In the genomic region with DNA sequence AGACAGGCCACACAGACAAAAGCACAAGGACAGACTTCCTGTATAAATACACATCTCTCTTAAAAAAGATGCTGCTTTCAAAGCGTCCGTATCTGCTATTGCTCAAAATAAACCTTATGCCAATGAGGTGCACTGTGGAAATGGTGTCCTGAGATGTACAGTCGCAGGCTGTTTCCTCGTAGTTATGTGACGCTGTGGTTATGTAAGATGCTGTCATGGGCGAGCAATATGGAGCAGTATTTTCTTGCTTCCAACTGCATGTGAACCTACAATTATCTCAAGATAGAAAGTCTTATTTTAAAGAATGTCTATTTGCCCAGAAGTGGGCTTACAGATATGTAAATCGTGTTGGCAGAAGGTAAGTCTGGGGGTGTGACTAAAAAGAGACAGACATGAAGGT, we compare ENCODE assay signal across 22 mouse cellular contexts. TPM values are rescaled to one million over a fixed set of nuclear protein-coding genes. Genes with fewer than 3 reads are reported as not detected.
"Had no signal": no experiment of that assay in that cellular context is flagged by ENCODE, and none has a peak within 500 bp of the region (broad histone marks: within the 10 kb centered on the region; RNA-seq: fewer than 3 reads in every experiment).

No protein-coding gene starts in this region.

- DNase-seq: gastrocnemius, adult 2 months; gastrocnemius, postnatal 10 days; gastrocnemius, postnatal 25 days; heart, adult 18-20 months; heart, postnatal 10 days; heart, postnatal 4 days; kidney, adult 18-20 months; kidney, adult 8-10 months; kidney, postnatal 10 days; kidney, postnatal 25 days; kidney, postnatal 4 days; liver had no signal

- ATAC-seq: forebrain, embryonic 16.5 days; hindbrain, embryonic 16.5 days; inflammation-experienced regulatory T-cells, adult 6 months; intestine, embryonic 15.5 days; intestine, postnatal 0 days had no signal

RNA-seq across cellular contexts. Expression of a gene that starts 37.3 kb away (rescaled TPM):
- total RNA-seq: gastrocnemius, adult 2 months; gastrocnemius, postnatal 10 days; gastrocnemius, postnatal 25 days; gastrocnemius, postnatal 4 days; heart, postnatal 25 days; heart, postnatal 4 days; layer of hippocampus, adult 2 months; layer of hippocampus, postnatal 10 days; layer of hippocampus, postnatal 25 days had no signal
